Mouse (Mus musculus) central nervous system, embryonic 11.5 days (tissue): ENCODE data around the gene Tnfaip8l2. TPM values are rescaled to one million over a fixed set of nuclear protein-coding genes. Genes with fewer than 3 reads are reported as not detected.

Experiments used
- polyA plus RNA-seq: library from polyadenylated mRNA; depleted of rRNA; stranded (reverse); fragments of >200 nt; gene quantifications from 2 replicates; pipeline ENCODE4 v1.2.3, GENCODE M21; 2012; rRNA removed

The Tnfaip8l2 gene
- polyA plus RNA-seq, result 1.4 and 1.6 TPM in 2 replicates

DNA sequence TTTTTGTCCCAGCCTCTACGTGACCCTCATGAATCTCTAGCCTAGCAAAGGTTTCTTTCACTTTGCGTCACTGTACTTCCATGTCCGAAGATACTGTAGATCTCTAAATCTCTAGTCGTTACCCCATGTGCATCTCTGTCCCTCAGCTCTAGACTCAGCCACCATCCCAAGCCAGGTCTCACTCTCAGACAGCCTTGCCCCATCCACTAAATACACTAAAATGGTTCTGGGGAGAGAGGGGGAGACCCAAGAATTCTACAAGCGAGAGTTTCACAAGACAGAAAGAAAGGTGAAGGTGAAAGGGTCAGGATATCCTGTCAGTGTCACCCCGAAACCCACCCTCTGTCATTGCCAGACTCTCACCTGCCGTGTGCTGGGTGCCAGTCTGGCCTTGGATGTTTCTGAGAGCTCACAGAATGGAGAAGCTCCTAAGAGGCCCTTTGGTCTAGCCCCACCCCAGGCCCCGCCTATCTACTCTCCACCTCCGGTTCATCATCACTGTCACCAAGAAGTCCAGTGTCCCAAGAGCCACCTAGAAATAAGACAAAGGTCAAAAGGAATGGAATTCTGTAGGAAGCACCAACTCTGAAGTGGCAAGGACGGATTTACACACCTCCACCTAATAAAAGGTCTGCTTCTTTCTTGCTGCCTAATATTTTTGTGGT, at the start of gene Tnfaip8l2:
Gene Tnfaip8l2 (minus strand): TSS at position 409 of the 665 bp plus-strand sequence.

DNA sequence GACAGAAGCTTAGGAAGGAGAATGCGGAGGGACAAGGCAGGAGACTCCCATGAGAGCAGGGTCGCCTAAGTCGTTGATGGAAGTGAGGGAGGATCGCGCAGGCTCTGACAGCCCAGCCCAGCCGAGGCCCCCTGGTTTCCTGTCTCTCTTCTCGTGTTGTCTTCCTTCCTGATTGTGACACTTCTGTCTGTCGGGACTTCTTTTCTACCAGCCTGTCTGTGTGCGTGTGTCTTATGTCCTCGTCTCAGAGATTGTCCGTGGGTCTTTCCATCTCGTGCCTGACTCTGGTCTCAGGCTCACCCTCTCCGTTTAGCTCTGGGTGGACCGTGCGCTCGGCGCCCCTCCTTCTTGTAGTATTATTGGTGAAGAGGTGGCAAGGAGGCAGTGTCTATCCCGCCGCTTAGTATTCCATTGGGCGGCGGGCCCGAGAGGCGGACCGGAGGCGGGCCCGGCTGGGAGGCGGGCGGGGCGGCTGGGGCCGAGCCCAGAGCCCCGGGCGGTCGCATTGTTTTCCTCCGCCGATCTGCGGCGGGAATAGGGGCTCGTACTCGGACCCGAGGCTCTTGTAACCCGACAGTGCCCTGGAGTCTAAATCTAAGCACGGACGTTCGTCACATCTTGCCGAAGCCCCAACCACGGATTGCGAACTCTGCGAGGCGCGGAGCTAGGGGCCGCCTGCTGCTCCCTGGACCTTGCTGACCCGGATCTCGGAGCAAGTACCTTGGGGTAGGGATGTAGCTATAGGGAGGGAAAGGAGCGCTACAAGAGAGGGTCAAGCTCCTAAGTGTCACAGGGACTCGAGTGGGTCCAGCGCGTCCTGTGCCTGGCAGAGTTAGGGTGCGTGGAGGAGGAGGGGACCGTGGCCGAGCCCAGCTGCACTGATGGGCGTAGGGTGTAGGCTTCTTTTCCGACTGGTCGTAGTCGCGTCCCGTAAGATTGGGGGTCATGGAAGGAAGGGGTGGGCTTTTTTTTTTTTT, 18.1 kb upstream of the Tnfaip8l2 start, which contains the start of gene Sema6c:
Gene Sema6c (plus strand): TSS at position 471 of the 977 bp plus-strand sequence.

DNA sequence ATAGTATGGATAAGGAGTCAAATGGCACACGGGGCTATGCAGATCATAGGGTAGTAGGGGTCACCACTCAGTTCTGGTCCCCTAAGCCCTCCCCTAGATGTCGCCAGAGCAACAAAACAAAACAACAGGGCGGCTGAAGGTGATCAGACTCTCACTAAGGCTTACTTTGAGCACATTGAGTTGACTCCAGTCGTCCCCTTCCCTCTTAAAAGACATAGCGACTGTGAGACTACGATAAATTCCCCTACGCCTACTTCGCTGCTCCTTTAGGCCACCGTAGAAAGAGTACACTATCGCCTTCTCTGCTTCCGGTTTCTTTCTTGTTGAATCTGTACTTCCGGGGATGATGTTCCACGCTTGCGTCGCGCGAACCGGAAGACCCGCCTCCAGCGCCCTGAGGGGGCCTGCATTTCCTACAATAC, 8.5 kb downstream of the Tnfaip8l2 start, which contains the start of the genes Scnm1 and Lysmd1:
Gene Scnm1 (minus strand): TSS at position 332 of the 422 bp plus-strand sequence.
Gene Lysmd1 (plus strand): TSS at position 409 of the 422 bp plus-strand sequence.

DNA sequence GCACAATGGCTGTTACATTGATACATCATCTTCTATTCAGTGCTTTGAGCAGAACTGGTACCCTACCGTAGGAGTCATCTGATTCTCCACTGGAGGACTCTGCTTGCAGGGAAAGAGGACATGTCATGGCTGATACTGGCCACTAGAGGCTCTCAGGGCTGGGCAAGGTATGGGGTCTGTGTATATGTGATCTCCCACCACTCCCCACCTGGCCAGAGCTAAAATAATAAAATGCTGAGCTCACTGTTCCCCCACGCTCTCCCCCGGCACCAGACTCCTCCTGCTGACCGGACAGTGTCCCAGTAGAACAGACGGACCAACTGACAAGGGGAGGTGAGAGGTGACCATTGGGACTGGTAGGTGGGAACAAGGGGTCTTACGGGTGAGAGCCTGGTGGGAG, 17.9 kb downstream of the Tnfaip8l2 start, which contains the start of gene Tmod4:
Gene Tmod4 (plus strand): TSS at position 231 of the 400 bp plus-strand sequence.

DNA sequence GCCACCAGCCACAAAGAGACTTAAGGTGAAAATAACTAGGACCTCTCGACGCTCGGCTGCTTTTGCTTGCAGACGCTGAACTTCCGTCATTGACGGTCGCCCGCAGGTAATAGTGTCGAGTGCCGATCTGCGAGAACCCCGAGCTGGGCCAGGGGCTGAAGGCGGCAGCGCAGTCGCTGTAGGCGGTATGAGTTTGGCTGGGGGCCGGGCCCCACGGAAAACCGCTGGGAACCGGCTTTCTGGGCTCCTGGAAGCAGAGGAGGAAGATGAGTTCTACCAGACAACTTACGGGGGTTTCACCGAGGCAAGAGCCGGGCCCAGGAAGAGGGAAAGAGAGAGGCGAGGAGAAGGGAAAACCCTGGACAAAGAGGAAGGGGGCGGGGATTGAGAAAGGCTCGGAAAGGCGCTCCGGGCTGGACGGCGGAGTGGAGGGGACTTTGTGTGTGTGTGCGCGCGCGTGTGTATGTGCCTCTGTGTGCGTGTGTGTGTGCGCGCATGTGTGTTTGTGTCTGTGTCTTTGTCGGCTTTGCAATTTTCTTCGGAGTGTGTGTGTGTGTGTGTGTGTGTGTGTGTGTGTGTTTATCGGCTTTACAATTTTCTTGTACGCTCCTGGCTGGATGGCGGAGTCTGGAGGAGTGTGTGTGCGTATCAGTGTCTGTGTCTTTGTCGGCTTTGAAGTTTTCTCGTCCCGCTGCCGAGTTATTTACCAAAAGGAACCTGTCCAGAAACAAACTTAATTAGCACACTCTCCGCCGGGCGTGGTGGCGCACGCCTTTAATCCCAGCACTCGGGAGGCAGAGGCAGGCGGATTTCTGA, 31.0 kb downstream of the Tnfaip8l2 start, which contains the start of gene Vps72:
Gene Vps72 (plus strand): TSS at position 112 of the 816 bp plus-strand sequence.

DNA sequence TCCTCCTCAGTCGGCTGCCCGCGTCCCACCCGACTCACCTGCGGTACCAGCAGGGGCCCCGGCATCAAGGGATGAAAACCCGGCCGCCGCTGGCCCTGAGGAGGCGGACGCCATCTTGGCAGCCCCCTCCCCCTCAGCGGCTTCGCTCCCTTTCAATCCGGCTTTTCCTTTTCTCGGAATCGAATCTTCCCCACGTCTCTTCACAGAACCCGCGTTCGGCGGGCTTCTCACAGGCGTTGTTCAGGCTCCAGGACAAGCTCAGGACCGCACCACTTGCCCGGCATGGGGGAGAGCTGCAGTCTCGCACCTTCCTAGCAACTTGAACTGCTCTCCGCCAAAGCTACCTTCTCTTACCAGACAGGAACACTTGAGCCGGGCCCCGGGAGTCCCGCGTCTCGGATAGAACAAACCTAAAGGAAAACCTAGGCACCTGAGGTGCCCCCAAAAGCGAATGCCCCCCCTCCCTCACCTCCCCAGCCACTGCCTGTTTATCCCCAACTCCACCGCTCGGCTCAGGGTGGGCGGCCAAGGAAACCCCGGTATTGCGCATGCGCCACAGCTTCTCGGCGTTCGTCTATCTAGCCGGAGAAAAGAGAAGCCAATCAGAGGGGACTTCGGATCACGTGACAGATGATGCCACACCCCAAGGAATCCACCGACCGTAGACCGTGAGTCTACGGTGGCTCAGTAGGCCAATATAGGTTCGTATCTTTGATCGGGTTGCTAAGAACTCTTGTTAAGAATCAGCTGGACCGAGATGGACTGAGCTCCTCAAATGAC, 35.6 kb downstream of the Tnfaip8l2 start, which contains the start of gene Pip5k1a:
Gene Pip5k1a (minus strand): TSS at position 593 of the 780 bp plus-strand sequence.

Other genes with a start within 250 kb of the Tnfaip8l2 start
- gene Selenbp1, start 209.3 kb downstream of the Tnfaip8l2 start, polyA plus RNA-seq, result 8.0 and 12.3 TPM in 2 replicates
- gene Rfx5, start 188.3 kb downstream of the Tnfaip8l2 start, polyA plus RNA-seq, result 14.8 and 22.8 TPM in 2 replicates
- gene Pi4kb, start 167.6 kb downstream of the Tnfaip8l2 start, polyA plus RNA-seq, result 23.2 and 47.1 TPM in 2 replicates
- 29.7 and 31.1 TPM in 2 replicates for gene Zfp687, start 126.9 kb downstream of the Tnfaip8l2 start, polyA plus RNA-seq
- 271 and 275 TPM in 2 replicates for gene Psmd4, start 99.7 kb downstream of the Tnfaip8l2 start, polyA plus RNA-seq
- 33.8 and 81.9 TPM in 2 replicates for gene Pip5k1a, start 35.4 kb downstream of the Tnfaip8l2 start, polyA plus RNA-seq
- 193 and 212 TPM in 2 replicates for gene Vps72, start 31.3 kb downstream of the Tnfaip8l2 start, polyA plus RNA-seq
- 1.0 and 2.2 TPM in 2 replicates for gene Tmod4, start 17.9 kb downstream of the Tnfaip8l2 start, polyA plus RNA-seq
- 115 and 209 TPM in 2 replicates for gene Scnm1, start 8.3 kb downstream of the Tnfaip8l2 start, polyA plus RNA-seq
- 11.6 and 14.4 TPM in 2 replicates for gene Lysmd1, start 8.3 kb downstream of the Tnfaip8l2 start, polyA plus RNA-seq
- gene Sema6c, start 18.1 kb upstream of the Tnfaip8l2 start, polyA plus RNA-seq, result 64.4 and 77.1 TPM in 2 replicates
- 28.3 and 30.4 TPM in 2 replicates for gene Gabpb2, start 75.6 kb upstream of the Tnfaip8l2 start, polyA plus RNA-seq
- gene Cdc42se1, start 86.4 kb upstream of the Tnfaip8l2 start, polyA plus RNA-seq, result 62.7 and 103 TPM in 2 replicates
- gene Mllt11, start 89.8 kb upstream of the Tnfaip8l2 start, polyA plus RNA-seq, result 134 and 151 TPM in 2 replicates
- gene Gm128, start 99.2 kb upstream of the Tnfaip8l2 start, polyA plus RNA-seq, result 0.22 and 0.53 TPM in 2 replicates
- gene Bnipl, start 108.8 kb upstream of the Tnfaip8l2 start, polyA plus RNA-seq, result 0.80 and 1.3 TPM in 2 replicates
- 30.3 and 35.1 TPM in 2 replicates for gene Mindy1, start 139.0 kb upstream of the Tnfaip8l2 start, polyA plus RNA-seq
- 24.0 and 29.2 TPM in 2 replicates for gene Prune1, start 139.7 kb upstream of the Tnfaip8l2 start, polyA plus RNA-seq
- gene Anxa9, start 164.8 kb upstream of the Tnfaip8l2 start, polyA plus RNA-seq, result 2.6 and 2.8 TPM in 2 replicates
- gene Cers2, start 172.4 kb upstream of the Tnfaip8l2 start, polyA plus RNA-seq, result 69.3 and 111 TPM in 2 replicates
- gene Setdb1, start 214.8 kb upstream of the Tnfaip8l2 start, polyA plus RNA-seq, result 62.2 and 65.8 TPM in 2 replicates